Mouse (Mus musculus) retina, adult 2 months (tissue): ENCODE data around the gene B130006D01Rik.

Source experiments
- DNase-seq: peaks from one replicate; pipeline ENCODE4 v3.0.0-alpha.2; 2012; ENCODE audit warnings: low read depth, low spot score

The B130006D01Rik gene

DNA sequence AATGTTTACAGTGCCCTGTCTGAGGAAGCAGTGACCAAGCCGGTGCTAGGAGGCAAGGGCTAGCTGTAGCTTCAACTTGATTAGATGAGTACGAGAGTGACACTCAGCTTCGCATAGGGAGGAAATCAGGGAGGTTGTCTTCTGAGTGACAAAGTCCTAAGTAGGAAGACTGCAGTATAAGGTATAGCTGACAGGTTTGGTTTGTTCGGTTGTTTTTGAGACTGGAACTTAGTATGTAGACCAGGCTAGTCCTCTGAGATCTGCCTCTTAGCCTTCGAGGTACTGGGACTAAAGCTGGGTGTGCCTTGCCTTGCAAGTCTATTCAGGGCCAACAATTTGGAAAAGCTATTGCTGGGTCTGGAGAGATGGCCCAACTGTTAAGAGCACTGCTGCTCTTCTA, at the start of gene B130006D01Rik:
B130006D01Rik (plus strand) TSS at position 301 of the 400 bp plus-strand sequence.
- no peak for DNase-seq

DNA sequence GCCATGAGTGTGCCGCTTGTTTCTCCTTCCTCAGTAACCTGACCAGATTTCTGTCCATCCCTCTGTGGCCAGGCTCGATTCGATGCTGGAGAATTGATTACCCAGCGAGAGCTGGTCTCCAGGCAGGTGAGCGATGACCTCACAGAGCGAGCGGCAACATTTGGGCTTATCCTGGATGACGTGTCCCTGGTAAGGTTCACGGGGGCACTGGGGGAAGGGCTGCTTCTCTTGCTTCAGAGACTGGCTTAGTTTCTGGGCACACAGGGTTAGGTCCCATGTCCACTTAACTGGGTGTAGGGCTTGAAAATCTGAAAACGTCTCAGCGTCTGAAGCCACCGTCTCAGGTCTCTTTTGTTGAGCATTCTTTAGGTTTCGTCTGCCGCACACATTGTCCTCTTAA, 47.9 kb upstream of the B130006D01Rik start:
- no peak for DNase-seq

DNA sequence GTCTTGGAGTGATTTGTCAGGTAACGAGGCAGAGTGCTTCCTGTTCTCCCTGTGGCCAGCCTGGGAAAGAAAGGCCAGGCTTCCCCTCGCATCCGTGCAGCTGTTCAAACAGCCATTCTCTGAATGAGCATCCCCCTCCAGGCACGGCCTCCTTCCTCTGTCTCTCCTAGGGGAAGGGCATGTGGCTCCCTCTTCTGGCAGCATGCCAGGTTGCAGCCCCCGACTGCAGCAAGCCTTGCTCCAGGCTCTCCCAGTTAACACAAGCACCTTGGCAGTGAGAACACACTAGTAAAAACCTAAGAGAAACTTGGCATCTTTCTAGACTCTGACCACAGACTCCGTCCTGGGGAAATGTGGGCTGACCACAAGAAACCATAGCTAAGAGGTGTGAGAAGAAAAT, 47.1 kb upstream of the B130006D01Rik start:
- DNase-seq, result no peak

DNA sequence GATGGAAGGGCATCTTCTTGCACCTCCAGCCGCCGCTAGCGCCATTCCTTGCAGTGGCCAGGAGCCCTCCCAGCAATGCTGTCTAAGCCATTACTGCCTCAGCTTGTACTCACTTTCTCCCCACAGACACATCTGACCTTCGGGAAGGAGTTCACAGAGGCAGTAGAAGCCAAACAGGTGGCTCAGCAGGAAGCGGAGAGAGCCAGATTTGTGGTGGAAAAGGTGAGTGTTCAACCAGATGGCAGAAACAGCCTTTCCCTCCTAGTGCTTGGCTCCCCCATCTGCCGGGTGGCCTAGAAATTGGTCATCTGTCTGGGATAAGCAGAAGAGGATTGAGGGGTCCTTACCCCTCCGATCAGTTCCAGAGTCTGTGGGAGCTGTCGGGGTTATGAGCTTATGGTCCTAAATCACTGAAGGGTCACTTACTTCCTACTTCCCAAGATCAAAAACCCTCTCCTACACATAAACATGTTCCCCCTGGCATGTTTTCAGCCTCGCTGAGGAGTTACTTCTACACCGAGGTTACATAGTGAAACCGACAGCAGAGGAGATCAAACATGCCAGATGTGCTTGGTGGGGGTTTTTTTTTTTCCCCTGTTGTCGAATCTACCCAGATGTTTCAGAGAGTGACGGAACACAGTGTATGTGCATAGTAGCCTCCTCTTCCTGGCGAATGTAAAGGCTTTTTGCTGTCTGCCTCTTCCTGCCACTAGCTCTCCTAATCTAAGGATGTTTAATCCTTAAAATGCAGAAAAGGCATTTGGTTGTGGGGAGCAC, 45.3 kb upstream of the B130006D01Rik start:
- no peak for DNase-seq

DNA sequence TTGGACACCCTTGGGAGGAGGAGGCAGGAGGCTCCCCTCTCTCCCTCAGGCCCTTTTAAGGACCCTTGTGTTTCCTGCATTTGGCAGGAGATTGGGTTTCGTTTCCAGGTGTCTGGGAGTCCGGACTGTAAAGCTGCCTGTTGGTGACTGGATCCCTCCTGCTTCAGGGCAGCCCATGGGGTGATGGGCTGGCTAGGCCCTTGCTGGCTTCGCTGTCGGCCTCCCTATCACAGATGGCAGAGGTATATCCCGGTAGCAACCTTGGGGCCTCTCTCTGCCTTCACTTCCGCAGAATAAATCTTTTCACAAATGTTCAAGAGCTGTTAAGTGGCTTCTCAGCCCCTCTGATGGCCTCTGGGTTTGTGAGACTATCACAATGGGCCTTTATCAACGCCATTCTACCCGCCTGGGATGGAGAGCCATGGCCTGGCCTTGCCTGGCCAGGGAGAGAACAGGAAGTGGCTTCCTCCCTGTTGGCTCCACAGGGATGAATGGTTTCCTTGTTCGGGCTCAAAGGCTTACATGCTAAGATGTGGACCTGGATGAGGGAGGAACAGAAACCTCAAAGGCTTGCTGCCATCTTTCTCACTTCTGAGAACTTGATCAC, 41.3 kb upstream of the B130006D01Rik start:
- no peak for DNase-seq

DNA sequence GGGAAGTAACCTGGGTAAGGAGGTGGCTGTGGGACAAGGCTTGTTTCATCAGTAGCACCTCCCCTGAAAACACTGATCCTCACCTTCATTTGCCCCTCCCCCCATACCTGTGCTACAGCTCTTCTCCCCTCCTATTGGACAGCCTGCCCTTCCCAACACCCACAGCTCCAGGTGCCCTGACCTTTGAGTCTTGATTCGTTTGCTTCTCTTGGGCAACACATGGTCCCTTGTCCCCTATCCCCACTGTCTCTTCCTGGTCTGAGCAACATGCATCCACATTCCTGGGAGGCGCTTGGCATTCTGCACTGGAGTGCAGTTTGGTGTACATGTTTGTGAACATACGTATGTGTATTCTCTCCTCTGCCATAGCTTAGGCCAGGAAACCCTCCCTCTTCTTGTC, 40.4 kb upstream of the B130006D01Rik start:
- no peak for DNase-seq

DNA sequence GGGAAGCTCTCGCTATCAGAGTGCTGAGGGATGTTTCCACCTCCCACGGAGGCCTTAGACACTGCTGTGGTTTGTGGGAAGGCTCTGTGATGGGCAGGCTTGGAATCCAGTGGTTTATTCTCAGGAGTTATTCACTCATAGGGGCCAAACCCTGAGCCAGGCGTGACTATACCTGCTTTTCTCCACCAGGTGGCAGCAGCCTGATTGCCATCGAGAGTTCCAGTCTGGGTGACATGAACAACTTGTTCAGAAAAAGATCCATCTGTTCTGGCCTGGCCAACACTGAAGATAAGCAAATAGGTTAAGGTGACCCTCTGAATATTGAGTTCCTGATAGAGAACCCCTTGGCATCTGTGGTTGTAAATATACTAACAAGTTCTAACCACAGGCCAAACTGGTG, 37.4 kb upstream of the B130006D01Rik start:
- DNase-seq, result peak; percentile 28

DNA sequence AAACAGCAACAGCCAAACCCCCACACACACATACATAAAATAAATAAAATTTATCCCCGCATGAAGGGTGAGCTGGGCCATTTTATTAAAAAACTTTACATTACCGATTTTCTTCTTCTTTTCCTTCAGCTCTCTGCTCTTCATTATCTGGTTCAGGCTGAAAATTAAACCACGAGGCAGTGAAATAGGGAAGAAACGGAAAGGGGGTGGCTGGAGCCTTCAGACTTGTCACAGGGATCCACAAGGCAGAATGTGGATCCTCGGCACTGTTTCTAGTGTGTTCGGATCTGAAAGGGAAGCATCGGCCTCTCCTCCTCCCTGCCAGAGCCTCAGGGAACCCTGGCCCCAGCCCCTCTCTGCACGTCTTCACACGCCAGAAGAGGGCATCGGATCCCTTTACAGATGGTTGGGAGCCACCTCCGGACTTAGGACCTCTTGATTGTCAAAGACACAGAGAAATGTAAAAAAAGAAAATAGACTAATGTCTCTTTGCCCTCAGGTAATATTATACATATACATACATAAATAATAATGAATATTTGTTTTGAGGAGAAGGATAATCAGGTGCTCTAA, 36.2 kb upstream of the B130006D01Rik start:
- DNase-seq, result no peak

DNA sequence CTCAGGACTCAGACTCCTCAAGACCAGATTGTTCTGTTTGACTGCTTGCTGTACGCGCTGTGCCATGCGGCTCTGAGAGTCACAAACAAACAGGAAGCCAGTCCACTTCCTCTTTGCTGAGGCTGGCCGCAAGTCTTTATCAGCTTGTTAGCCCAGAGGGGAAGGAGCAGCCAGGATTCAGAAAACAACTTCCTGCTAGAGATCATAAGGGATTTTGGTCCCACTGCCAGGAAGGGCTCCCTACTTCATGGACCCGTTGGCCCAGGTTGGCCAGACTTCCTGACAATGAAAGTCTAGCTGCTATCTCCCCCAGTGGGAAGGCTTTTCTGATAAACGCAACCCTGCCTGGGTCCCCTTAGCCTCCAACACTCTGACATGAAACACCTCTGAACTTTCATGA, 34.9 kb upstream of the B130006D01Rik start:
- DNase-seq, result no peak

DNA sequence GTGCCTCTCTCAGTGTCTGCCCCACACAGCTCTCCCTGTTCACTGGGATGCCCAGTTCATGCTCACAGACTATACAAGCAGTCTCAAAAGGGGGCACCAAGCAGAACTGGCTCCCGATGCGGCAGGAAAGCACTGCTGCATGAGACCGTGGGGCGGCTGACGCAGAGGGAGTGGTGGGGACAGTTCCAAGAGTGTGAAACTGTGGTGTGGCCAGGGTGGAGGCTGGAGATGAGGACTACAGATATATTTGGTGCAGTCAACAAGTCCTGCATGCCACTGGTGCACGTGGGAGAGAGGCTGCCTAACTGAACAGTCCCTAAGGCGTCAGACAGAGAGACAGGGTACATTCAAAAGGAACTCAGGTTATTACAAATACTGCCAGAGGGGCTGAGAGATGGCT, 34.4 kb upstream of the B130006D01Rik start:
- no peak for DNase-seq

DNA sequence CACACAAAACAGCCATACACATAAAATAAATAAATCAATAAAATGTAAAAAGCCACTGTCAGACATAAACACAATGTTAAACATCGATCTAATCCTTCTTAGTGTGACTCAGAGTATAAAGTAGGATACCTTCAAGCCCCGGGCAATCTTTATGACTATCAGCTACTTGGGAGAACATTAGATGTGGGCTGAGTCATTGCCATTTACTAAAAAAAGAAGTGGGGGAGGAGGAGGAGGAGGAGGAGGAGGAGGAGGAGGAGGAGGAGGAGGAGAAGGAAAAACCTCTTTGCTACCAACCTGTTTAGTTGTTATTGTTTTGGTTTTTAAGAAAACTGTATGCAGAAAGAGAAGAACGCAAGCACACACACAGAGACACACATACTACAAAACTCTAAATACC, 33.8 kb upstream of the B130006D01Rik start:
- no peak for DNase-seq

DNA sequence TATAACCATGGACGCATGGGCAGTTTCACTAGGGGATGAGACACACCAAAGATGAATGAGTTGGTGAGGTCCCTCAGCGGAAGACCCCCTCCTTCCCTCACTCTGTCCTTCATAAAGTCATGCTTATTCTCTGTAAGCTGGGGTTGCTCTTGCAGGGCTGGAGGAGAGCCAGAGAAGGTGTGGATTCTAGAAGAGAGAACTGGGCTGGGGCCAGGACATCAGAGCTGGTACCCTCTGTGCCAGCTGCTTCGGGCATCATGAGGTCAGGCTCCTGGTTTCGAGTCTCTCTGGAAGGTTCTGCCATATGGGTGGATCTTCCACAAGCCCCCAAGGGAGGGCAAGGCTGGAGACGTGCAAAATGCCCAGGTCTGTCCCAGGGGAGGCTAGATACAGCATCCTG, 24.8 kb upstream of the B130006D01Rik start:
- no peak for DNase-seq

DNA sequence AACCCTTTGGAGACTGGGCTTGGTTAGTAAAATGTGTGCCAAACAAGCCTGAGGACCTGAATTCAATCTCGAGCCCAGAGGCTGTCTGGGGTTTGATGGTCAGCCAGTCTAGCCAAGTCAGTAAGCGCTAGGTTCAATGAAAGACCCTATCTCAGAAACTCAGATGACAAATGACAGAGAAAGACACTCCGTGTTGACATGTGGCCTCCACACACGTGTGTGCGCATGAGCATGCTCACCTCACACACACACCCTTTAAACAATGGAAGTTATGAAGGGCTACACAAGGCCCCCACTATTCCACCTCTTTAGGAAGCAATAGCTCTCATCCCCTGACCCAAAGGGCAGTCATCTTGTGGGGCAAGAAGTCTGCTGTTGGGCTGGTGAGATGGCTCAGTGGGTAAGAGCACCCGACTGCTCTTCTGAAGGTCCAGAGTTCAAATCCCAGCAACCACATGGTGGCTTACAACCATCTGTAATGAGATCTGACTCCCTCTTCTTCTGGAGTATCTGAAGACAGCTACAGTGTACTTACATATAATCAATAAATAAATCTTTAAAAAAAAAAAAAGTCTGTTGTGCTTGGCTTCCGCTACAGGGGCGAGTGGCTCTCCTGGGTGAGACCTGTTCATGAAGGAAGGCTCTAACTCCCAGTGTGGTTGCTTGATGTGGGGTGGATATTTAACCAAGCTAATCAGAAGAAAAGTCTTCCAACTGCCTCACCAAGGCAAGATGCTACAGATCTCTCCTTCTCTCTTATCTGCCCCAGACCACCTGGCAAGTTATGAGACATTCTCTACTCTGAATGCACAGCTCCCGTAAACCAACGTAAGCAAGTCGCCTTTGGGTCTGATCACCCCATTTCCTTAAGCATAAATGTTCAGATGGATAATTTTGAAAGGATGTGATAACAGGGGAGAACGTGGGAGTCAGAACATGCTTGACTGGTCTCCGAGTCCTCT, 22.3 kb upstream of the B130006D01Rik start:
- DNase-seq, result no peak

DNA sequence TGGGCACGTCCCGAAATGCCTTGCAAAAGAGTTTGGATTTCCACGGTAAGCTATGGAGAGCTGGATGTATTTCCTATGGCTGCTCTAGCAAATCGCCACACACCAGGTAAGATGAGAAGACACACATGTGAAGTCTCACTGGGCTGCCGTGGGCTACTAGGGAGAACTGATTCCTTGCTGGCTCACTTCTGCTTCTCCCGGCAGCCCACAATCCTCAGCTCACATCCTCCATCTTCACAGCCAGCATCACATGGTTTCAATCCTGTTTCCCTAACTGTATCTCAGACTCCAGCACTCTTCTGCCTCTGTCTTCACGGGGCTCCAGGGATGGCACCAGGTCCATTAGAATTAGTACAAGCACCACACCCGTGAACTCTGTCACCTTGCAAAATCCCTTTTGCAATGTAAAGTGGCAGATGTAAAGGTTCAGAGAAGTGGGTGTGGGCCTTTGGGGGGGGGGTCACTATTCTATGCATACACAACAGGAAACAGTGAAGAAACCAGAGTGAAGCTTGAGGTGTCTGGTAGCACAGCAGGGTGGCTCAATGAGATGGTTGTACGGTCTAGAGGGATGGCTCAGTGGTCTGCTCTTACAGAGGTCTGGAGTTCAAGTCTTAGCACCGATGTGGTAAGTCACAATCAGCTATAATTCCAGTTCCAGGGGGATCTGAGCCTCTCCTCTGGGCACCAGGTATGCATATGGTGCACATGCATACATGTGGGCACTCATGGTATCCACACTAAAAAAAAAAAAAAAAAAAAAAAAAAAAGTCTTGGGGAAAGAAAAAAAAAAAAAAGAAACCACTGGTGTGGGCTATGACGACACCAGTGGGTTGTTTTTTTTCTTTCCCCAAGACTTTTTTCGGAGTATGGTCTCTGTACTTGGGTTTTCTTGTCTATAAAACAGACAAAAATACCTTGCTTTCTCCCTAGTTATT, 19.1 kb upstream of the B130006D01Rik start:
- no peak for DNase-seq

DNA sequence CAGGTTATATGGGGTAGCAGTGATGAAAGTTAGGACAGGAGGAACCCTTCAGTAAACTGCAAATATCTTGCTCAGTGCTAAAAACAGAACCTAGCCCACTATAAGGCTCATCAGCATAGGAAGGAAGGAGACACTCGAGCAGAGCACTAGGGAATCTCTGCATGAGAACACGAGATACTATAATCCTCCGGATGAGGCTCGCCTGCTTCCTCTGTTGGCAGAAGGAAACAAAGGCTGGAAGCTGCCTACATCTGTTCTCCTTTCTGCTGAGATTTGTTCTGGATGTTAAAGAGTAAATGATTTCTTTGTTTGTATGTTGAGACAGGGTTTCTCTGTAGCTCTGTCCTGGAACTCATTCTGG, 18.4 kb upstream of the B130006D01Rik start:
- DNase-seq, result no peak

DNA sequence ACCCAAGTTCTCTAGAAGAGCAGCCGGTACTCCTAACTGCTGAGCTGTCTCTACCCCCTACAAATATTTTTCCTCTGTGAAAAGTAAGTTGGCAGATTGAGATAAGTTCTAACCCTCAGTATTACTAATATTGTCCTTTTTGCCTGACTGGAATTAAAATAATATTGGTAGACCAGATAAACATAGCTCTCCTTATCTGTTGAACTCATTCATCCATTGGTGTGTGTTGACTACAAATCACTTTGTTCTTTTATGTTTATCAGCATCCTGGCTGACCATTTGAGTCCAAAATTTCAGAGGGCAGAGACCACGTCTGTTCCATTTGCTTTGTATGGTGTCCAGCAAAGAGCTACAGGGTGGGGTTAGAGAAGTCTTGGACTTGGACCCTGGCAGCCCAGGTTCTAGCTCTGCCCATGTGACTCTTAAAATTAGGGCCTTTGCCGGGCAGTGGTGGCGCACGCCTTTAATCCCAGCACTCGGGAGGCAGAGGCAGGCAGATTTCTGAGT, 13.8 kb upstream of the B130006D01Rik start:
- no peak for DNase-seq

DNA sequence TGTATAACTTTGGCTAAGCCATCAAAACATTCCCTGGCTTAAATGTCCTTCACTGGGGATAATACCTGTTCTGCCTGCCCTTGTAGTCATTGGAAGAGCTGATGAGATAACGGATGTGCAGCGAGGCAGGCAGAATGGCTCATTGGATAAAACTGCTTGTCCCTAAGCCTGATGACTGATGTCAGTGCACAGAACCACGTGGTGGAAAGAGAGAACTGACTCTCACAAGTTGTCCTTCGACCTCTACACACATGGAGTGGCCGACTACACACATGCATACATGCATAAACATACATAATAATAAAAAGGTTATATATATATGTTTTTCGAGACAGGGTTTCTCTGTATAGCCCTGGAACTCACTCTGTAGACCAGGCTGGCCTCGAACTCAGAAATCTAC, 12.9 kb upstream of the B130006D01Rik start:
- no peak for DNase-seq

DNA sequence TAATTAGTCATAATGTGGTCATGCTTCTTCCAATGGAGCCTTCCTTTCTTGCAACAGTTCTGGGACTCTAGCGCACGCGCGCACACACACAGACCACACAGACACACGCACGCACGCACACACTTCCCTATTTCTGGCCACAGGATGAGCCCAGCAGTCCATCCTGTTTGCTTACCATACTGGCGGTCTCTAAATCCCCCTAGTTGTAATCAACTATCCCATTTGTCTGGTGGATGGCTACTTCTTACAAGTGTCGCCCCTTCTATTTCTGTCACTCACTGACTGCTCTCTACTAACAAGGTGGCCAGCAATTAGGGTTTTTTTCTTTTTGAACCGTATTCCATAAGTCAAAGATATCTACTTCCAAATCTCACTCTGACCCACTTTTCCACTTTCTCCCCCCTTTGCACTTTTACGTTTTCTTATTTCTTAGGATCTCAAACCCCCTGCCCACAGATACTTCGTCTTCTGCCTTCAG, 11.3 kb upstream of the B130006D01Rik start:
- no peak for DNase-seq

DNA sequence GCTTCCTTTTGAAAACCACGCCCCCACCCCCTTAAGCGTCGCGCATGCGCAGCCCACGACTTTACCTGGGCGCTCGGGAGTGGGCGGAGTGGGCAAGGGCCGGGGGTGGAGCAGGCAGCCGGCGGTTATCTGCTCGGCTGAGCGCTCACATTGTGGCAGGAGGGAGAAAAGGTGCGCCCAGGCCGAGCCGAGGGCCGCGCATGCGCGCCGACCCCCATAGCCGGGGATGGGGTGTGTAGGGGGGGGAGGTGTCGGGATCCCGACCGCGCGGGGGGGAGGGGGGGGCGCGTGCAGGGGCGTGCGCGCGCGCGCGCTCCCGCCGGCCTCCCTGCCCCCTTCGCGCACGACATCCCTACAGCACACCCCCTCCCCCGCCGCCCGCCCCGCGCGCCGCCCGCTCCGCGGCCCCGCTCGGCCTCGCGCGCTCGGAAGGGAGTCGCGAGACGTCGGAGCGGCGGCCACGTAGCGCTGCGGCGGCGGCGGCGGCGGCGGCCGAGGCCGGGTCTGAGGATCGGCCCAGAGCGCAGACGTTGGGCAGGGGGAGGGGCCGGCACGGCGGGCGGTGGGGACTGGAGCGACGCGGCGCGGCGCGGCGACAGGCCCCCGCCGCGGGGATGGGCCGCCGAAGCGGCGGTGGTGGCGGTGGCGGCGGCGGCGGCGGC, 10.7 kb upstream of the B130006D01Rik start, which contains the start of gene Zfp652:
Zfp652 (plus strand) TSS at position 111 of the 662 bp plus-strand sequence.
- peak; percentile 83 for DNase-seq
